Mouse (Mus musculus) ovary, adult 18-20 months (tissue): ENCODE results near the gene Ppip5k2.
A peak's percentile ranks its signal among the peaks of the same experiment; 100 is the strongest.

Experiments
- DNase-seq: peaks from one replicate; pipeline ENCODE4 v3.0.0; 2022; ENCODE audit warnings: low spot score, mixed read lengths

Ppip5k2 gene

DNA sequence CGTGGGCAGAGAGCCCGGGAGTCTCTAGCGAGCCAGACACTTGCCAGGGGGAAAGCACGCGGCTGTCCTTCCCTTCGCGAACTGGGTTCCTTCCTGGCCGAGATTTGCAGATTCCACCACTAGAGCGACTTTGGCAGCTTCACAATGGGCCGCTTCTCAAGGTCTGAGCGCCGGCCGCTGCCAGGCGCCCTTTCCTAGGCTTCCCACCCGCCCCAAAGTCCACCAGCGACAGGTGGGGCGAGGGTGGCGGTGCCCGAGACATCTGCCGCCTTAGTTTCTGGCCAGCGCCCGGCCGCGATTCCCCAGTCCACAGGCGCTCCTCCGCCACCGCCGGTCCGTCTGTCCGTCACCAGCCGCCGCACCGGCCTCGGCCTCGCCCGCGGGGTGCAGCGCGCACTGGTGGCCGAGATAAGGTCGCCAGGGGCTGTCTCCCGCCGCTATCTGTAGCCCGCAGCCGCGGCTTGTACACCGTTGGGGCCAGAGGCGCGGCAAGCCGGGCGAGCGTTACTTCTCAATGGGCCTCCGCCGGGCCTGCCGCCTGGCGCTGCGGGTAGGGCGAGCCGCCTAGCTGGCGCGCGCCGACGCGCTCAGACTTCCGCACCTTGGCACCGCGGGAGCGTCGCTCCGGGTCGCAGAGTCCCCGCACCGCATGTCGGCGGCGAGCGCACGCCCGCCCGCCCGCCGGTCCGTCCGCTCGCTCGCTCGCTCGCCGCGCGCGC lies 109.4 kb downstream of the Ppip5k2 start:
- DNase-seq: peak; percentile 62

DNA sequence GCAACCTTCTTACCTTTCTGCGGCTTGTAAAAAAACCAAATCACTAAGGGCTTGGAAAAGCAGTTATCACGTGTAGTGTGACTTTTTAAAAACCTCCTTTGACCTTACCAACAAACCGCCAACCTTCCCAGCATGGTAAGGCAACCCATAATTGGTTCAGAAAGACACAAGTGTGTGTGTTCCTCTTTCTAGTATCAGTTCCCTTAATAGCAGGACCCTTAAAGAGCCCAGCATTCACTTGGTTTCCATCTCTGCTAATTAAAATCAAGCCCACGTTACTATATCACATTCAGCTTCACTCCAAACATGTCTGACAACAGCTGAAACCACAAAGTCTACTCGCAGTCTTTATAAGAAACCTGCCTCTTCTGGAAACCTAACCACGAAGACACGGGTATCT lies 110.8 kb downstream of the Ppip5k2 start:
- no peak for DNase-seq

DNA sequence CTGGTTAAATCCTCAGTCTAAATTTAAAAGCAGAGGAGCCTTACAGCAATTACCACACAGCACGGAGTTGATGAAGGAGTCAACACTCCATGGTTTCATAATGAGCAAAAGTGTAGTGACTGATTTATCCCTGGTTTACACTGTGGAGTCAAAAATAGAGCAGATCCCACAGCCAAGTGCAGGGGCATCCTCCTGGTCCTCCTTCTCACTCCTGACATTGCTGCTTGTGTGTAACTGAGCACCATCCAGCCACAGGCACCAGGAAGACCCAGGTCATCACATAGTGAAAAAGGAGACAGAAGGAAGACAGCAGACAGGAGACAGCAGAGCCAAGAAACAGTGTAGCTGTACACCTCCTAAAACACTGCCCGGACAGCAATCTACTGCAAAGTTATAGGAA lies 112.4 kb downstream of the Ppip5k2 start:
- DNase-seq: no peak

- no peak for DNase-seq
Observed at GRCm38 (mm10) chr1:97657201-97657600, 113.0 kb downstream of the Ppip5k2 start.
